Mouse (Mus musculus) ES-Bruce4 (cell line): ENCODE data around the gene Cdc42bpa. TPM values are rescaled to one million over a fixed set of nuclear protein-coding genes. Genes with fewer than 3 reads are reported as not detected.

Source experiments
- H3K27ac ChIP-seq: 2 replicates; pipeline ENCODE4 v1.5.1; 2012; ENCODE audit warnings: low read length, inconsistent platforms; ENCODE audit not compliant: insufficient read depth
- H3K27me3 ChIP-seq: 2 replicates; pipeline ENCODE4 v1.6.1; 2012; ENCODE audit warnings: mild to moderate bottlenecking, low read length, inconsistent platforms; ENCODE audit not compliant: control insufficient read depth, poor library complexity, insufficient read depth, severe bottlenecking
- H3K36me3 ChIP-seq: 2 replicates; pipeline ENCODE4 v1.6.1; 2012; ENCODE audit warnings: inconsistent platforms, mild to moderate bottlenecking, low read length, moderate library complexity; ENCODE audit not compliant: control insufficient read depth, poor library complexity, insufficient read depth, severe bottlenecking
- H3K4me1 ChIP-seq: one replicate; pipeline ENCODE4 v1.8.1; 2011; ENCODE audit warnings: low read length; ENCODE audit not compliant: control insufficient read depth, insufficient read depth
- H3K4me3 ChIP-seq: 2 replicates; pipeline ENCODE4 v1.5.1; 2011; ENCODE audit warnings: low read depth, mild to moderate bottlenecking, low read length
- H3K9ac ChIP-seq: 2 replicates; pipeline ENCODE4 v1.6.1; 2012; ENCODE audit warnings: low read depth, mild to moderate bottlenecking, inconsistent platforms; ENCODE audit not compliant: poor library complexity, severe bottlenecking
- H3K9me3 ChIP-seq: replicated peaks from 2 replicates; pipeline ENCODE4 v1.6.1; 2012; ENCODE audit warnings: mild to moderate bottlenecking, low read length, inconsistent platforms; ENCODE audit not compliant: control insufficient read depth, poor library complexity, insufficient read depth, severe bottlenecking
- CTCF ChIP-seq: IDR thresholded peaks from one replicate; pipeline ENCODE4 v1.8.1; 2011; ENCODE audit warnings: low read depth, low read length
- EP300 ChIP-seq: IDR thresholded peaks from 2 replicates; pipeline ENCODE4 v1.6.1; 2011; ENCODE audit warnings: low read depth, low read length; ENCODE audit not compliant: insufficient read depth
- POLR2A ChIP-seq: IDR thresholded peaks from one replicate; pipeline ENCODE4 v1.8.1; 2011; ENCODE audit warnings: low read length; ENCODE audit not compliant: insufficient read depth
- polyA plus RNA-seq: library from polyadenylated mRNA; stranded (reverse); fragments of >200 nt; gene quantifications from 2 replicates; pipeline ENCODE4 v1.2.4, GENCODE M21; 2011; ENCODE audit warnings: low read depth; ENCODE audit not compliant: missing spikeins, insufficient read depth, insufficient read length

Gene Cdc42bpa
- 39.3 and 43.1 TPM in 2 replicates for polyA plus RNA-seq

DNA sequence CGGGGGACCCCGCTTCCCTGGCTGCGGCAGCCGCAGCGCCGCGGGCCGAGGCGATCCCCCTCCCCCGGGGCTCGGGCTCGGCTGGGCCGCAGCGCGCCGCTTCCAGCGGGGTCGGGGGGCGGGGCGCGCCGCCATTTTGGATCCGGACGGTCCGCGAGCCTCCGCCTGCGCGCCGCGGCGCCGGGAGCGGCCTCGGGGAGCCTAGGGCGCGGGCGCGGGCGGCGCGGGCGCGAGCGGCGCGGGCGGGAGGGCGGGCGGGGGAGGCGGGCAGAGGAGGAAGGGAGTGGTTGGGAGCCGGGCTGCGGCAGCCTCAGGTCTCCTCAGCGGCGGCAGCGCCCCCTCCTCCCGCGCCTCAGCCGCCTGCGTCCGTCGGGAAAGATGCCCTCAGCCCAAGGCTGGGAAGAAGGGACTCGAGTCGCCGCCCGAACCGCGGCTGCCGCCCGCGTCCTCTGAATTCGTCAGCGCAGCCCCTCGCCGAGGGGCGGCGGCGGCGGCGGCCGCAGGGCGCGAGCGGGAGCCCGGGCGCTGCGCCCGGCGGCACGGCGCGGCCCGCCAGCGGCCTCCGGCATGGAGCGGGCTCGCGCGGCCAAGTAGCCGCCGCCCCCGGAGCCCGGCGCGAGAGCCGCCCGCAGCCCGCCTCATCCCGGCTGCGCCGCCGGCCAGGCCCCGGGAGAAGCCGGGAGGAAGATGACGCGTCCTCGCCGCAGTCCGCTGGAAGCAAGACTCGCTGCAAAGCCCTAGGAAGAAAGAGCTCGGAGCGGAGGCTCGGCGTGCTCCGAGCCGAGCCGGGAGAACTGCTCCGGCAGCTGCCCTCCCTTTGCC is at the start of gene Cdc42bpa:
TSS of gene Cdc42bpa (plus strand) at position 752 of the 822 bp plus-strand sequence.
- Histone ChIP-seq H3K4me3 (peak within 1 kb of the TSS; percentile 86), H3K27ac (no peak within 1 kb of the TSS), H3K9ac (peak within 1 kb of the TSS; percentile 95), H3K4me1 (no peaks in the 10 kb centered on the region), H3K36me3 (no peaks in the 10 kb centered on the region), H3K27me3 (no peaks in the 10 kb centered on the region), H3K9me3 (no peaks in the 10 kb centered on the region)
- no peak for TF ChIP-seq POLR2A
- no peak for TF ChIP-seq EP300
- TF ChIP-seq CTCF = no peak

DNA sequence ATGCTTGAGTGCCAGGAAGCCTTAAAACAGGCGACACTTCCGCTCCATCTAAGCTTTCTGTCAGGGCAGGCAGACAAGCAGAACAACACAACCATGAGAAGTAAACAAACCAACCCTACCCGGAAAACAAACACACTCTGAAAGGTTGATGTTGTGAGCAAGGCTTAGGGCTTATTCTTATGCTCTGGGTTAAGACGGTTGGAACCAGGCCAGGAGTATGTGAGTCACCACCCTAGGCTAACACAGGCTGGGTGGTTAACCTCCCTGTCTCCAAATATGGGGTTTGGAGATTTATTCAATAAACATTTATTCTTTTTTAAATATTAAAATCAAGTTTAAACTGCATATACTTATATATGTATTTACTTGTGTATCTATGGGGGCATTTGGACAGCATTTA is 46.8 kb upstream of the Cdc42bpa start:
- Histone ChIP-seq H3K27me3 (no peaks in the 10 kb centered on the region), H3K36me3 (no peaks in the 10 kb centered on the region), H3K9ac (no peak overlapping the region), H3K4me1 (no peaks in the 10 kb centered on the region), H3K4me3 (no peak overlapping the region), H3K27ac (no peak overlapping the region), H3K9me3 (no peaks in the 10 kb centered on the region)
- TF ChIP-seq EP300 (no peak), CTCF (no peak), POLR2A (no peak)

DNA sequence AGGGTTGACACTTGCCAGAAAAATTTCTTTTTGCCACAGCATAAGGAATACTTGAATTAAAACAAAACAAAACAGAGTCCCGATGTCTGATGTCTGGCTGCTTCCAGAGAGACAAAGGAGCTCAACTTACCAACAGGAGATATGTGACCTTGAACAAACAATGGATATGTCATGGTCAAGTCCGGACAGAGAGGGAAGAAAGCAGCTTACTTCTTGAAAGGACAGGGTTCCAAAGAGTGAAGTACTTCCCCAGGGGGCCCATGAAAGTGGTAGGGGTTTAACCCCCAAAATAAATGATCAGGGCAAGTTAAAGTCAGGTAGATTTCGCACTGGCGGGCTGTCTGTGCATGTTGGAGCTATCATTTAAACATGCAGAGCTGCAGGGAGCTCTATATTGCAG is 43.2 kb upstream of the Cdc42bpa start:
- H3K9ac ChIP-seq = 0 out of 2 replicates have a peak overlapping the region, but pooled peaks have one; percentile 16

DNA sequence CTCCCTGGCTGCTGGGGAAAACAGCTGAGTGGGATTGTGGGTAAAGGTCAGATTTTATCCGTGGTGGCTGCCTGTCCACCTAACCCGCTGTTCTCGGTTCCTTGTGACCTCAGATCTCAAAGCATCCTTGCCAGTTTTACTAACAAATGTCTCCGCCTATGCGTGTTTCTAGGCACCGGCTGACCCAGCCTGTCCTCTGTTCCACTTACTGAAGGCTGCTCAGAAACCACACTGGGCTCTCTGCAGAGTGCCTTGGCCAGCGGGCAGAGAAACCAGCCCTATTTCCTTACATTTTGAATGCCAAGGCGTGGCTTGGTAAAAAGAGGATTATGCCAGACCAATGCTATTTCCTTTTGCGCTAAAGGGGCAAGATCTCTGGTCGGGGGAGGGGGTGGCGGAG is 42.8 kb upstream of the Cdc42bpa start:
- no peaks in the 10 kb centered on the region for H3K27me3 ChIP-seq
- no peak for TF ChIP-seq POLR2A
- TF ChIP-seq CTCF = no peak
- no peak for TF ChIP-seq EP300
- H3K4me3 ChIP-seq = peak overlapping the region; percentile 56
- no peaks in the 10 kb centered on the region for H3K36me3 ChIP-seq
- H3K4me1 ChIP-seq = no peaks in the 10 kb centered on the region
- H3K9me3 ChIP-seq = no peaks in the 10 kb centered on the region
- no peak overlapping the region for H3K27ac ChIP-seq
- H3K9ac ChIP-seq = 0 out of 2 replicates have a peak overlapping the region, but pooled peaks have one; percentile 16

More for the DNA sequence above, 43.2 kb upstream of the Cdc42bpa start:
- Histone ChIP-seq H3K4me1 (no peaks in the 10 kb centered on the region), H3K27ac (no peak overlapping the region), H3K27me3 (no peaks in the 10 kb centered on the region), H3K4me3 (peak overlapping the region; percentile 56), H3K36me3 (no peaks in the 10 kb centered on the region), H3K9me3 (no peaks in the 10 kb centered on the region)
- TF ChIP-seq POLR2A (no peak), EP300 (no peak), CTCF (no peak)

DNA sequence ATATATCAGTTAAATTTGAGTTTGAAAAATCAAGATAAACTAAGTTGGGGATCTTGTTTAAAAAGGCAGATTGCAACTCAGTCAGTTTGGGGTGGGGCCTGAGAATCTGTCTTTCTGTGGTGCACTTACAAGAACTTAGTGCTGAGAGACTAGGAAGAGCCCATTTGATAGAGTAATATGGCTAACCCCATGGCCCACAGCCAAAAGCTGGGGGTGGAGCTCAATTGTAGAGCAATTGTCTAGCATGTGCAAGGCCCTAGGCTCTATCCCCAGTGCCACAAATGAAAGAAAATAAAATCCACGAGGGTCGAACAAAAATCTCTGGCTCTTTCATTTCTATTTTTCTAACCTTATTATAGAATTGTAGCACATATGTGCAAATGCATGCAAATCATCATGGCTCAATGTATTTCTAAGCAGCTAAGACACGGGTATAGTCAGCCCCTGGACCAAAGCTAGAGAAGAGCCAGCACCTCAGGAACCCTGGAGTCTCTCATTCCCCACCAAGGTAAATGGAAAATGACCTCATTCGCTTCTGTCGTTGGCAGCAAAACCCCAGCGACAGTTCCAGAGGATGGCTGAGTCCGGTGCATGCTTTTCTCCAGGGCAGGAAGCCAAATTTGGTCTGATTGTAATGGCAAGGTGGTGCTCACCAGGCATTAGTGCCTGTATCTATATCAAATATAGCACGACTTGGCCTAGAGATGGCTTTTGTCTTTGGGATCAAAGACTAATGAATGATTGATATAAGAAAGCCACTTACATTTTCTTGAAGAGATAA is 40.4 kb upstream of the Cdc42bpa start:
- H3K27ac ChIP-seq = no peak overlapping the region
- no peaks in the 10 kb centered on the region for H3K4me1 ChIP-seq
- no peaks in the 10 kb centered on the region for H3K9me3 ChIP-seq
- no peak overlapping the region for H3K9ac ChIP-seq
- no peak for TF ChIP-seq POLR2A
- no peak for TF ChIP-seq CTCF
- TF ChIP-seq EP300 = no peak
- no peaks in the 10 kb centered on the region for H3K36me3 ChIP-seq
- H3K27me3 ChIP-seq = no peaks in the 10 kb centered on the region
- no peak overlapping the region for H3K4me3 ChIP-seq
